Mouse (Mus musculus) brain, embryonic 14.5 days (tissue): ENCODE data around the gene Ccdc116.

ENCODE experiments used
- CTCF ChIP-seq: fragments of 200-500 bp; IDR thresholded peaks from 2 replicates; pipeline ENCODE4 v1.5.1; 2012; ENCODE audit warnings: inconsistent platforms, mild to moderate bottlenecking, moderate library complexity, borderline replicate concordance; ENCODE audit not compliant: insufficient read depth, insufficient read length; ENCODE audit errors: extremely low read depth
- POLR2A ChIP-seq: fragments of 200-500 bp; IDR thresholded peaks from 2 replicates; pipeline ENCODE4 v1.6.1; 2012; ENCODE audit warnings: mild to moderate bottlenecking, inconsistent platforms, borderline replicate concordance; ENCODE audit not compliant: poor library complexity, insufficient read depth, insufficient read length, severe bottlenecking; ENCODE audit errors: extremely low read depth

- TF ChIP-seq POLR2A (no peak), CTCF (no peak)
These were observed 4.8 kb upstream of the Ccdc116 start for GRCm38 (mm10) chr16:17151874-17152273.
